Mouse (Mus musculus) forebrain, embryonic 13.5 days (tissue): ENCODE data around the gene Ctnnd2. TPM values are rescaled to one million over a fixed set of nuclear protein-coding genes. Genes with fewer than 3 reads are reported as not detected.

Source experiments
- ATAC-seq: fragments of 200-750 bp; cut with Nextera tagmentation; 2 replicates; pipeline ENCODE4 v1.8.0; 2017
- H3K27ac ChIP-seq: fragments of 300-500 bp; sonication (generic); 2 replicates; pipeline ENCODE4 v1.5.1; 2015; ENCODE audit warnings: inconsistent platforms, mild to moderate bottlenecking, moderate library complexity
- H3K27me3 ChIP-seq: fragments of 300-500 bp; sonication (generic); 2 replicates; pipeline ENCODE4 v1.6.1; 2015; ENCODE audit warnings: mild to moderate bottlenecking, inconsistent platforms
- H3K36me3 ChIP-seq: fragments of 300-500 bp; sonication (generic); 2 replicates; pipeline ENCODE4 v1.6.1; 2015; ENCODE audit warnings: mild to moderate bottlenecking, inconsistent platforms; ENCODE audit not compliant: poor library complexity, severe bottlenecking
- H3K4me1 ChIP-seq: fragments of 300-500 bp; sonication (generic); 2 replicates; pipeline ENCODE4 v1.6.1; 2015; ENCODE audit warnings: inconsistent platforms
- H3K4me2 ChIP-seq: fragments of 300-500 bp; sonication (generic); 2 replicates; pipeline ENCODE4 v1.6.1; 2015; ENCODE audit warnings: inconsistent platforms, mild to moderate bottlenecking, moderate library complexity
- H3K4me3 ChIP-seq: fragments of 300-500 bp; sonication (generic); 2 replicates; pipeline ENCODE4 v1.5.1; 2015; ENCODE audit warnings: mild to moderate bottlenecking, inconsistent platforms
- H3K9ac ChIP-seq: fragments of 300-500 bp; sonication (generic); 2 replicates; pipeline ENCODE4 v1.6.1; 2015; ENCODE audit warnings: mild to moderate bottlenecking, inconsistent platforms
- H3K9me3 ChIP-seq: fragments of 300-500 bp; sonication (generic); replicated peaks from 2 replicates; pipeline ENCODE4 v1.6.1; 2016; ENCODE audit warnings: inconsistent platforms
- WGBS: fragments of 180-500 bp; shearing (Covaris S2); methylation state at CpG from one replicate; pipeline ENCODE4 v1.1.7; 2015; 5-methylcytosine and 5-hydroxymethylcytosine counted together
- polyA plus RNA-seq: library from polyadenylated mRNA; unstranded; fragments of >200 nt; fragmentation: Nextera tagmentation; extraction: Ambion mirVana; gene quantifications from 2 replicates; pipeline ENCODE4 v1.2.1, GENCODE M21; 2015

Gene Ctnnd2
- polyA plus RNA-seq, 1 experiment from 2014 or later, result 60.4 TPM

DNA sequence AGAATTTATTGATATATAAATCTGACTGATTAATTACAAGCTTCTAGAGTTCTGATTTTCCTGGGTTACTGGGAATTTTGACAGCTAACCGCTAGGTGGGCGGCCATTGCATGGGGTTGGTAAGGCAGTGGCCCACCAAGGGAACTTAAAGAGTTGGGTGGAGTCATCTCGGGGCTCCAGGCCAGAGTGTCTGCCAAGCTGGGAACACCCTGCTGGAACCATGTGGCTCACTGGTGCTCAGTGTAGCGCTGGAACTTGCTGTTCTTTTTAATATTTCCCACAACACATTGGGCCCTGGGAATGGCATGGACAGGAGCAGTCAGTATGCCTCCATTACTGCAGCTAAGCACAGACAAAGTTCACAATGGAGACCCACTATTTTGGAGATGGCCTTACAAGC lies 99.9 kb downstream of the Ctnnd2 start:
- no peaks in the 10 kb centered on the region for H3K27me3 ChIP-seq
- no peak for ATAC-seq
- no peak overlapping the region for H3K9ac ChIP-seq
- peaks cover 45% of the 10 kb centered on the region for H3K4me1 ChIP-seq
- no peaks in the 10 kb centered on the region for H3K36me3 ChIP-seq
- no peaks in the 10 kb centered on the region for H3K9me3 ChIP-seq
- no peak overlapping the region for H3K27ac ChIP-seq
- no peak overlapping the region for H3K4me2 ChIP-seq
- no peak overlapping the region for H3K4me3 ChIP-seq
- WGBS, result 91% methylated on average over 4 of the region's 4 CpGs

DNA sequence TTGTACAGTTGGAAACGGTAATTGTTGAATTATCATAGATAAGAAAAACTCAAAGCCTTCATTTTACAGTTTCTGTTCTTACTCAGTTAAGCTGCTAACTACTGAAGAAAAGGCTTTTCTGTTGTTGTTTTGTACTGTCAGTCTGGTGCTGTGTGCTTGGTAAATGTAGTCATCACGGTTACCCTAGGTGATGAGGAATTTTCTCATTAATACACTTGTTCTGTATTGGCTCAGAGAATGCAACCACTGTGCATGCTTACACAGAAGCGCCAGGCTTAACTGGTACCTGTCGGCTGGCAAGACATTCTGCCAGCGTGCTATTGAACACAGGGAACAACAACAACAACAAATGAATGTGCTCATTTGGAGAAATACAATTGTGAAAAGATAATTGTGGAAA lies 103.3 kb downstream of the Ctnnd2 start:
- Histone ChIP-seq H3K4me1 (peaks cover 45% of the 10 kb centered on the region), H3K27ac (no peak overlapping the region), H3K9me3 (no peaks in the 10 kb centered on the region), H3K36me3 (no peaks in the 10 kb centered on the region), H3K4me3 (no peak overlapping the region), H3K9ac (no peak overlapping the region), H3K4me2 (peak overlapping the region; percentile 1), H3K27me3 (no peaks in the 10 kb centered on the region)
- peak; percentile 72 for ATAC-seq
- WGBS, result 22% methylated on average over 5 of the region's 5 CpGs

DNA sequence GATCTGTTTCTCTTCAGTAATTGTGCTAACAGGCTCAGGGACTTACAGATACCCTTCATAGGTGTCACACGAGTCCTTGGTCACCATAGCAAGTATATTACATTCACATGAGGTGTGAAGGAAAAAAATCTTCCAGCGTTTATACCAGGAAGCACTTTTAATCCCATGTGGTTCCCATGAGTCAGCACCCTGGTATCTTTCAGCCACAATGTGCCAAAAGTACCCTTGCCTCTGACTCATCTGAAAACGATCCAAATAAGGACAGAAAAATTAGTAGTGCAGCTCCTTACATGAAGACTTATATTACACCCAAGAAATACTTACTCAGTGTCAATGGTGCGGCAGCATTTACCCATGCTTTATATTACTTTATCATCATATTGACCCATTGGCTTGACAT lies 104.3 kb downstream of the Ctnnd2 start:
- Histone ChIP-seq H3K4me3 (no peak overlapping the region), H3K27ac (no peak overlapping the region), H3K27me3 (no peaks in the 10 kb centered on the region), H3K4me2 (no peak overlapping the region), H3K4me1 (peaks cover 37% of the 10 kb centered on the region), H3K9me3 (no peaks in the 10 kb centered on the region), H3K9ac (no peak overlapping the region), H3K36me3 (no peaks in the 10 kb centered on the region)
- no peak for ATAC-seq
- WGBS, result 69% methylated on average over 4 of the region's 4 CpGs

DNA sequence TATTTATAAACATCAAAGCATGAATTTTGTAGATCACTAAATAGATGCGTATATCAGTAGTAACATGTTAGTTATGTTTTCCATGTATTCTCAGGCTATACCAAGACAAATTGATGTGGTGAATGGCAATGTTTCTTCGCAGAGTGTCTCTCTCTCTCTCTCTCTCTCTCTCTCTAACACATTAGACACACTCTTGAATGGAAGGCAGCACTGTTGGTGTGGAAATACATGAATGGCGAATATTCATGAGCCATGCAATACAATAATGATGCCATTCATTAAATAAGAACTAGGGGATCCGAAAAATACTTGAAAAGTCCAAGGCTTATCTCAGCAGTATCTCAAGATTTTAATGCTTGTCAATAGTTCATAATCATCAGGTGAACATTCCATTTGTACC lies 106.2 kb downstream of the Ctnnd2 start:
- Histone ChIP-seq H3K4me2 (no peak overlapping the region), H3K4me1 (peaks cover 33% of the 10 kb centered on the region), H3K27me3 (no peaks in the 10 kb centered on the region), H3K9me3 (no peaks in the 10 kb centered on the region), H3K36me3 (no peaks in the 10 kb centered on the region), H3K27ac (no peak overlapping the region), H3K4me3 (no peak overlapping the region), H3K9ac (no peak overlapping the region)
- no peak for ATAC-seq
- WGBS, result 53% methylated on average over 4 of the region's 4 CpGs

DNA sequence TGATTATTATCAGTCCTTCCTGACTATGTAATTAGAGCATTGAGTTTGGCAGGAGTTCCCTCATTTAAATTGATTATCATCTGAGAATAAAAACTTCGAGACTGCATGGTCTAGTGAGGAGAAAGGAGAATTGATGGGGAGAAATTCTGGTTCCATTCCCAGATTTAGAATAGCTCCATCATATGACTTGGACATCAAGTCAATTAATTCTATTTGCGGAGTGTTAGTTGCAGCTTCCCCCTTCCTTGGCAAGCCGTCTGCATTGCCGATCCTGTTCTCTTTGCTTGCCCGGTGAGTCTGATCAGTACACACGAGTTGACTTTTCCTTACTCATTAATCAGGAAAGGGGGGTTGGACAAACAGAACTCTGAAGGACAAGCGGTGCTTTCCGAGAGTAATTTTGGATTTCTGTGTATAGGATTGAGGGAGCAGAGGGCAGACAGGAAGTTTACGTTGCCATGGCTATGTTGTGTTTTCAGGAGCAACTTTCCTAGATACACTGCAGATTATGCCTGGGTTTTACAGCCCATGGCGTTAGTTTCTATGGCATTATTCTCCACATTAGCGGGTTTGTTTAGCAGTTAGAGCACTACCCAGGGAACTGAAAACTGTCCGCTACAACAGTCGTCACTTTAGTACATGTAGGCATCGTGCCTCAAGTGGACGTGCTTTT lies 113.3 kb downstream of the Ctnnd2 start:
- H3K4me3 ChIP-seq, result no peak overlapping the region
- no peak overlapping the region for H3K4me2 ChIP-seq
- no peaks in the 10 kb centered on the region for H3K9me3 ChIP-seq
- peaks cover 17% of the 10 kb centered on the region; the same call in 1 of the 2 replicates for H3K4me1 ChIP-seq
- no peak overlapping the region for H3K9ac ChIP-seq
- no peaks in the 10 kb centered on the region for H3K36me3 ChIP-seq
- peak; percentile 70 for ATAC-seq
- WGBS, result 79% methylated on average over 15 of the region's 15 CpGs
- H3K27me3 ChIP-seq, result no peaks in the 10 kb centered on the region
- no peak overlapping the region for H3K27ac ChIP-seq

DNA sequence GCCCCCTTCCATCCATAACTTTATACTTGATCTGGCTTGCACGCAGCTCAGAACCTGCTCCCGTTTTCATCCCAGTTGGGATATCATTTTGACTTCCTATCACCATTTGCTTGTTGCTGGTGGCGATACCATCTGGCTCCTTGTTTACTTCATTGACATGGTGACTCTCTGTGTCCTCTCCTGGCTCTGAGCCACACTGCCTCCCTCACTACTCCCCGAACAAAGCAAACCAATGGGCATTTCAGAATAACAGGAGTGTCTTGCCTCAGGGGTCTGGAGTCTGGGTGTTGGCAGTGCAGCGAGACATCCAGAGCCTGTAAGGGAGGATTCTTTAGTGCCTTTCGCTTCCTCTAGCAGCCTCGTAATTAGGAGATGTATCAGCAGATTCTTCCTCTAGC lies 113.9 kb downstream of the Ctnnd2 start:
- H3K27ac ChIP-seq, result no peak overlapping the region
- no peak overlapping the region for H3K4me2 ChIP-seq
- no peak overlapping the region for H3K4me3 ChIP-seq
- H3K4me1 ChIP-seq, result peaks cover 17% of the 10 kb centered on the region; the same call in 1 of the 2 replicates
- 89% methylated on average over 7 of the region's 7 CpGs for WGBS
- H3K9me3 ChIP-seq, result no peaks in the 10 kb centered on the region
- no peak overlapping the region for H3K9ac ChIP-seq
- H3K27me3 ChIP-seq, result no peaks in the 10 kb centered on the region
- no peaks in the 10 kb centered on the region for H3K36me3 ChIP-seq
- ATAC-seq, result peak; percentile 50

DNA sequence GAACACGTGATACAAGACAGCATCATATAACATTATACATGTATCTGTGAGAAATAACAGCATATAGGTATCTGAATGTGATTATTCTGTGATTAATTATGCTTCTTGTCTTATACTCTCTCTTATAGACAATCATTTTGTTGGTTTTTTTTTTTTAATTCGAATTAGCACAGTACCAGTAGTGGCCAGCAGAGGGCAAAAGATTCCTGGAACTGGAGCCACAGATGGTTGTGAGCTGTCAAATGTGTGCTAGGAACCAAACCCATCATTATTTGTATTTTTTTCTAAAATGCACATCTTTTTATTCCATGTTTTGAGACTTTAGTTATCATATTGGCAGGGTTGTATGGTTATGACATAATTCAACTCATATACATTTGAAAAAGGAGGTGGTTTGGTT lies 130.4 kb downstream of the Ctnnd2 start:
- H3K27me3 ChIP-seq, result no peaks in the 10 kb centered on the region

DNA sequence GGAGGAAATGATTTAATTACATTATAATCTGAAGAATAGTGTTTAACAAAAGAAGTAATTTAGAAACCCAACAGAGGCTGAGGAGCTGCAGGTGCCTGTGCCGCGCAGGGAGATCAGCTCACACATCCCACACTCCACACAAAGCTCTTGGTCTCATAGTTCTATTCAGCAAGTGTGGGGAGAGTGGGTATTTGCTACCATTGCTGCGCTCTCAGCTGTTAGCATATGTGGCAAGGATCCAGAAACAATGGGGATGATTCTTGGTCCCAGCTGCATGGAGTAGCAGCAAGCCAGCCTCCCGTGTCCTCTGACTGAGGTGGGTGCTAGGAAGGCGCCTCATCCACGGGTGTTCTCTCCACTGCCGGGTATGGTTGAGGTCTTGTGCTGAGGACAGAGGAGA lies 134.0 kb downstream of the Ctnnd2 start:
- Histone ChIP-seq H3K4me1 (no peaks in the 10 kb centered on the region; the same call in 1 of the 2 replicates), H3K36me3 (no peaks in the 10 kb centered on the region), H3K27me3 (no peaks in the 10 kb centered on the region), H3K27ac (no peak overlapping the region), H3K4me2 (no peak overlapping the region), H3K4me3 (no peak overlapping the region), H3K9me3 (no peaks in the 10 kb centered on the region), H3K9ac (no peak overlapping the region)
- peak; percentile 61 for ATAC-seq
- 77% methylated on average over 7 of the region's 7 CpGs for WGBS

More for the DNA sequence above, 130.4 kb downstream of the Ctnnd2 start:
- no peaks in the 10 kb centered on the region for H3K36me3 ChIP-seq
- H3K4me2 ChIP-seq, result no peak overlapping the region
- no peak for ATAC-seq
- peaks cover 4% of the 10 kb centered on the region for H3K9me3 ChIP-seq
- H3K4me1 ChIP-seq, result no peaks in the 10 kb centered on the region; the same call in 1 of the 2 replicates
- H3K4me3 ChIP-seq, result no peak overlapping the region
- H3K27ac ChIP-seq, result no peak overlapping the region
- 63% methylated on average over 2 of the region's 2 CpGs for WGBS
- H3K9ac ChIP-seq, result no peak overlapping the region

DNA sequence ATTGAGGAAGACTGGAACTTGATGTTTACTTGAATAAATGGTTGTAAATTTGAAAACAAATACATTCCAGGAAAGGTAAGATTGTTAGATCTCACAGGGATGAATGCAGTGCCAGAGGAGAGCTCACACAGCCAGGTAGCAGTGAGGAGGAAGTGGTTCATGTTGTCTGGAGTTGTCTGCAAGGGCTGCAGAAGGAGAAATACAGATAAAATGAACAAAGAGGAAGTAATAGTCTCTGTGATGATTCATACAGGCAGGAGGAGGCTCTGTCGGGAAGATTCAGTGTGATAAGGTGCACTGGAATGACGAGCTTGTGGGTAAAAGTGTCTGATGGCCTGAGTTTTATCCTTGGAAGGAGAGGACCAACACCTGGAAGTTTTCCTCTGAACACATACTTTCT lies 150.2 kb downstream of the Ctnnd2 start:
- Histone ChIP-seq H3K27ac (no peak overlapping the region), H3K27me3 (no peaks in the 10 kb centered on the region), H3K9ac (no peak overlapping the region), H3K4me3 (no peak overlapping the region), H3K4me2 (no peak overlapping the region), H3K4me1 (no peaks in the 10 kb centered on the region), H3K9me3 (peaks cover 3% of the 10 kb centered on the region; the same call in 1 of the 2 replicates), H3K36me3 (no peaks in the 10 kb centered on the region)
- 88% methylated on average over 2 of the region's 2 CpGs for WGBS
- no peak for ATAC-seq

DNA sequence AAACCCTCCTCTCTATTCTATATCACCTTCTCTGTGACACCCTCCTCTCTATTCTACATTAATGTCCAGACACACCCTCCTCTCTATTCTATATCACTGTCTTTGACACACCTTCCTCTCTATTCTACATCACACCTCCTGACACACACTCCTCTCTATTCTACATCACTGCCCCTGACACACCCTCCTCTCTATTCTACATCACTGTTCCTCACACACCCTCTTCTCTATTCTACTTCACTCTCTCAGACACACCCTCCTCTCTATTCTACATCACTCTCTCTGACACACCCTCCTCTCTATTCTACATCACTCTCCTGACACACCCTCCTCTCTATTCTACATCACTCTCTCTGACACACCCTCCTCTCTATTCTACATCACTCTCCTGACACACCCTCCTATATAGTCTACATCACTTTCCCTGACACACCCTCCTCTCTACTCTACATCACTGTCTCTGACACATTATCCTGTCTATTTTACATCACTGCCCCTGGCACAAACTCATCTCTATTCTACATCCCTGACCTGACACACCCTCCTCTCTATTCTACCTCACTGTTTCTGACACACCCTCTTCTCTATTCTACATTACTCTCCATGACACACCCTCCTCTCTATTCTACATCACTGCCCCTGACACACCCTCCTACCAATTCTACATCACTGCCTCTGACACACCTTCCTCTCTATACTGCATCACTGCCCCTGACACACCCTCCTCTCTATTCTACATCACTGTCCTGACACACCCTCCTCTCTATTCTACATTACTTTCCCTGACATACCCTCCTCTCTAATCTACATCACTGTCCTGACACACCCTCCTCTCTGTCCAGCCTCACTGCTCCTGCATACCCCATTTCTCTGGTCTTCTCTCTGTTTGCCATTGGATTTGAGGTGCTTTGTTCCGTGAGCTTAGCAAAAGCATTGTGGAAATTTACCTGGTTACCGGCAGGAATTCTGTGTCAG lies 161.2 kb downstream of the Ctnnd2 start:
- ATAC-seq, result no peak
- no peak overlapping the region for H3K9ac ChIP-seq
- WGBS, result 69% methylated on average over 2 of the region's 2 CpGs
- no peak overlapping the region for H3K4me3 ChIP-seq
- H3K27ac ChIP-seq, result no peak overlapping the region
- no peaks in the 10 kb centered on the region for H3K9me3 ChIP-seq
- H3K4me2 ChIP-seq, result no peak overlapping the region
- no peaks in the 10 kb centered on the region for H3K4me1 ChIP-seq
- no peaks in the 10 kb centered on the region for H3K27me3 ChIP-seq
- no peaks in the 10 kb centered on the region for H3K36me3 ChIP-seq

DNA sequence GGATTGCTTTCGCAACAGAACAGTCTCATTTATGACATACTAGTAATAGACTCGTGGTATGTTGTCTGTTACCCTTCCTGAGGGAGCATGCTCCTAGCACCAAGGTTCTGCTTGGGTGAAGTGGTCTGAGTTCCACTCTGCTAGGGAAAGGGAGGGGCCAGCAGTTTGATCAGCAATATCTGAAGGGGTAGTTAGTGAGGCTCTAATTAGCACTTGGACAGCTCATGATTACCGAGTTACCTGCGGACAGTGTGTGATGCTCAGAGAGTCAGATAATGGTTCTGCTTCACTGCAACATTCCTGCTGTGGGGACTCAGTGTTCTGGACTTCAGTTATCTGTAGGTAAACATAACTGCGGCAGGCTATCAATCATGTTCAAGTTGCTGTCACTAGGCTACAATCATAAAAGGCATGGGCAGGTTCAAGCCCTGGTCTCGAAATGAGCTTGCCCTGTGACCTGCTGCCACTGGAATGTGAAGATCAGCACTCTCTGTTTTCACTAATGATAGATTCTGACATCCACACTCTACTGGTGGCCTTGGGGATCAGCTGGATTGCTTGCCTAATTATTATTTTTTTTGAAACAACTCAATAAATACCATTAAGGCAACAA lies 166.3 kb downstream of the Ctnnd2 start:
- Histone ChIP-seq H3K9ac (no peak overlapping the region), H3K36me3 (no peaks in the 10 kb centered on the region), H3K4me1 (no peaks in the 10 kb centered on the region), H3K9me3 (no peaks in the 10 kb centered on the region), H3K4me3 (no peak overlapping the region), H3K27ac (no peak overlapping the region), H3K27me3 (no peaks in the 10 kb centered on the region), H3K4me2 (no peak overlapping the region)
- WGBS, result 79% methylated on average over 6 of the region's 6 CpGs
- no peak for ATAC-seq

DNA sequence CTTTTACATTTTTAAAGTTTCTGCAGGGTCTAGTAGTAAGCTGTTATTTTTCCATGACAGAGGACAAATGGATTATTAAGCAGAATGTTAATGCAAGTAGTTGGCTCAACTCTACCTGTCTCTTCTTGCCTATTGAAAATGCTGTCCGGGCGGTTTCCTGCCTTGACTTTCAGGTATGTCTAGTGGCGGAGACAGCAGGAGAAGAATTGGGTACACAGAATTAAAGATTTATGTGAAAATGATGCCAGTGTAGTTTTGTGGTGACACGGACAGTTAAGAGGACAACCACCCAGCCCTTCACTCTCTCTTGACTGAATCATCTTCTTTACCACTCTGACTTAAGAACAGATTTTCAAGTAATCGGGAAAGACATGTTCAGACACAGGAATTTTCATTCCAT lies 173.4 kb downstream of the Ctnnd2 start:
- ATAC-seq, result no peak

More for the DNA sequence above, 173.4 kb downstream of the Ctnnd2 start:
- Histone ChIP-seq H3K9ac (no peak overlapping the region), H3K9me3 (no peaks in the 10 kb centered on the region), H3K4me3 (no peak overlapping the region), H3K27me3 (no peaks in the 10 kb centered on the region), H3K4me1 (no peaks in the 10 kb centered on the region), H3K27ac (no peak overlapping the region), H3K4me2 (no peak overlapping the region), H3K36me3 (no peaks in the 10 kb centered on the region)
- WGBS, result 94% methylated on average over 5 of the region's 5 CpGs
